Mouse (Mus musculus) activated CD4-positive, CD25-positive, alpha-beta regulatory T cell, adult 9 weeks (primary cell): Measurements from ENCODE around the gene Dgcr2. TPM values are rescaled to one million over a fixed set of nuclear protein-coding genes. Genes with fewer than 3 reads are reported as not detected.

Source experiments
- polyA plus RNA-seq: library from polyadenylated mRNA; unstranded; fragments of 100-300 nt; shearing (Covaris generic); gene quantifications from one replicate; pipeline ENCODE4 v1.2.1, GENCODE M21; 2017

Gene Dgcr2
- 66.4 TPM for polyA plus RNA-seq

GRCm38 (mm10) chr16:17898462-17898861, at the start of gene Dgcr2, which contains the start of gene Tssk2:
Gene Dgcr2 (minus strand): TSS chr16:17898562.
Gene Tssk2 (plus strand): TSS chr16:17898637.

GRCm38 (mm10) chr16:17928087-17928580, 29.8 kb upstream of the Dgcr2 start, which contains the start of gene Slc25a1:
Gene Slc25a1 (minus strand): TSS chr16:17928219.

GRCm38 (mm10) chr16:17914307-17915249, 16.2 kb upstream of the Dgcr2 start, which contains the start of gene Gsc2:
Gene Gsc2 (minus strand): TSS chr16:17915059.

GRCm38 (mm10) chr16:17911052-17911595, 12.8 kb upstream of the Dgcr2 start, which contains the start of gene Ess2:
Gene Ess2 (minus strand): TSS chr16:17911348.

GRCm38 (mm10) chr16:17893923-17894322, 4.4 kb downstream of the Dgcr2 start, which contains the start of gene Tssk1:
Gene Tssk1 (plus strand): TSS chr16:17894223.

GRCm38 (mm10) chr16:17891567-17891959, 6.8 kb downstream of the Dgcr2 start, which contains the start of gene Gm20518:
Gene Gm20518 (minus strand): TSS chr16:17891671.

GRCm38 (mm10) chr16:17838051-17838450, 60.3 kb downstream of the Dgcr2 start, which contains the start of gene Car15:
Gene Car15 (minus strand): TSS chr16:17838364.

GRCm38 (mm10) chr16:17832821-17833220, 65.5 kb downstream of the Dgcr2 start, which contains the start of gene B830017H08Rik:
Gene B830017H08Rik (plus strand): TSS chr16:17833121.

GRCm38 (mm10) chr16:17796971-17797811, 101.2 kb downstream of the Dgcr2 start, which contains the start of gene Scarf2:
Gene Scarf2 (plus strand): TSS chr16:17797282.

Other genes with a start within 250 kb of the Dgcr2 start
- gene Med15, start 165.7 kb downstream of the Dgcr2 start, polyA plus RNA-seq = 167 TPM
- gene Klhl22, start 138.9 kb downstream of the Dgcr2 start, polyA plus RNA-seq = 16.1 TPM
- not detected for gene Scarf2, start 101.3 kb downstream of the Dgcr2 start, polyA plus RNA-seq
- not detected for gene B830017H08Rik, start 65.4 kb downstream of the Dgcr2 start, polyA plus RNA-seq
- 1.9 TPM for gene Car15, start 60.2 kb downstream of the Dgcr2 start, polyA plus RNA-seq
- gene Gm20518, start 6.9 kb downstream of the Dgcr2 start, polyA plus RNA-seq = 0.49 TPM
- gene Tssk1, start 4.3 kb downstream of the Dgcr2 start, polyA plus RNA-seq = not detected
- 0.20 TPM for gene Tssk2, start 75 bp upstream of the Dgcr2 start, polyA plus RNA-seq
- 64.7 TPM for gene Ess2, start 12.8 kb upstream of the Dgcr2 start, polyA plus RNA-seq
- not detected for gene Gsc2, start 16.5 kb upstream of the Dgcr2 start, polyA plus RNA-seq
- gene Slc25a1, start 29.7 kb upstream of the Dgcr2 start, polyA plus RNA-seq = 18.7 TPM
- not detected for gene Vpreb2, start 81.9 kb upstream of the Dgcr2 start, polyA plus RNA-seq
- gene Dgcr6, start 154.3 kb upstream of the Dgcr2 start, polyA plus RNA-seq = 31.6 TPM
- 7.1 TPM for gene Prodh, start 191.6 kb upstream of the Dgcr2 start, polyA plus RNA-seq
- not detected for gene Rtn4r, start 229.1 kb upstream of the Dgcr2 start, polyA plus RNA-seq